Mouse (Mus musculus) heart, embryonic 16.5 days (tissue): ENCODE data around the gene Cep126. TPM values are rescaled to one million over a fixed set of nuclear protein-coding genes. Genes with fewer than 3 reads are reported as not detected.

Experiments used
- ATAC-seq: fragments of 200-750 bp; cut with Nextera tagmentation; replicated peaks from 2 replicates; pipeline ENCODE4 v1.8.0; 2017; ENCODE audit warnings: moderate number of reproducible peaks; ENCODE audit not compliant: insufficient read depth, low FRiP score; ENCODE audit errors: extremely low read depth
- H3K27ac ChIP-seq: fragments of 300-500 bp; sonication (generic); 2 replicates; pipeline ENCODE4 v1.5.1; 2014; ENCODE audit warnings: mild to moderate bottlenecking, low read length, control low read depth, moderate library complexity
- H3K27me3 ChIP-seq: fragments of 300-500 bp; sonication (generic); 2 replicates; pipeline ENCODE4 v1.6.1; 2014; ENCODE audit warnings: low read length, mixed read lengths; ENCODE audit not compliant: control insufficient read depth, insufficient read depth
- H3K36me3 ChIP-seq: fragments of 300-500 bp; sonication (generic); 2 replicates; pipeline ENCODE4 v1.6.1; 2014; ENCODE audit not compliant: control insufficient read depth, insufficient read depth
- H3K4me1 ChIP-seq: fragments of 300-500 bp; sonication (generic); 2 replicates; pipeline ENCODE4 v1.6.1; 2014; ENCODE audit warnings: low read length, mixed read lengths; ENCODE audit not compliant: control insufficient read depth, insufficient read depth
- H3K4me2 ChIP-seq: fragments of 300-500 bp; sonication (generic); 2 replicates; pipeline ENCODE4 v1.6.1; 2014; ENCODE audit warnings: low read depth, mild to moderate bottlenecking, control low read depth, low read length
- H3K4me3 ChIP-seq: fragments of 300-500 bp; sonication (generic); 2 replicates; pipeline ENCODE4 v1.5.1; 2014; ENCODE audit warnings: mild to moderate bottlenecking, control low read depth, low read length
- H3K9ac ChIP-seq: fragments of 300-500 bp; sonication (generic); 2 replicates; pipeline ENCODE4 v1.6.1; 2014; ENCODE audit warnings: low read length, control low read depth
- H3K9me3 ChIP-seq: fragments of 300-500 bp; sonication (generic); replicated peaks from 2 replicates; pipeline ENCODE4 v1.6.1; 2016; ENCODE audit warnings: low read length; ENCODE audit not compliant: control insufficient read depth
- WGBS: fragments of 180-500 bp; shearing (Covaris S2); extraction: QIAGEN DNeasy Blood & Tissue Kit; methylation state at CpG from one replicate; pipeline ENCODE4 v1.1.7; 2014; 5-methylcytosine and 5-hydroxymethylcytosine counted together
- polyA plus RNA-seq: library from polyadenylated mRNA; unstranded; fragments of >200 nt; fragmentation: Nextera tagmentation; extraction: Ambion mirVana; gene quantifications from 2 replicates; pipeline ENCODE4 v1.2.1, GENCODE M21; 2015

The Cep126 gene
- polyA plus RNA-seq, 1 experiment from 2014 or later: 1.9 TPM

DNA sequence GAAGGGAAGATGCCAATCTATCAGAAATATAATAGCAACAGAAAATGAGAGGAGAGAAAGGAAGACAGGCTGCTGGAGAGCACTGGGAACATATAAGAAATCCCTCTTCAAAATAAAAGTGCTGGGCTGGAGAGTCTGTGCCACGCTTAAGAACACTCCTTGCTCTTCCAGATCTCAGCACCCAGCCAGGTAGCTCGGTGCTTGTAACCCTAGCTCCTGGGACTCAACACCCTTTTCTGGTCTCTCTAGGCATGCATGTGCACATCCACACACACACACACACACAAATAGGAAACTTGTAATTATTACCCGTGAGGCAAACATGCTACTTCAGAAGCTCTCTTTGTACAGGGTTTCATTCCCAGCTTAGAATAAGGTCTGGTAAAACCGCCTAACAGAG is 99.0 kb downstream of the Cep126 start:
- no peaks in the 10 kb centered on the region for H3K36me3 ChIP-seq
- H3K4me3 ChIP-seq: no peak overlapping the region
- no peak for ATAC-seq
- no peak overlapping the region for H3K4me2 ChIP-seq
- no peaks in the 10 kb centered on the region for H3K27me3 ChIP-seq
- H3K4me1 ChIP-seq: peaks cover 4% of the 10 kb centered on the region; the same call in 1 of the 2 replicates
- H3K27ac ChIP-seq: no peak overlapping the region
- WGBS: 46% methylated on average over 4 of the region's 4 CpGs
- H3K9ac ChIP-seq: no peak overlapping the region
- H3K9me3 ChIP-seq: no peaks in the 10 kb centered on the region

DNA sequence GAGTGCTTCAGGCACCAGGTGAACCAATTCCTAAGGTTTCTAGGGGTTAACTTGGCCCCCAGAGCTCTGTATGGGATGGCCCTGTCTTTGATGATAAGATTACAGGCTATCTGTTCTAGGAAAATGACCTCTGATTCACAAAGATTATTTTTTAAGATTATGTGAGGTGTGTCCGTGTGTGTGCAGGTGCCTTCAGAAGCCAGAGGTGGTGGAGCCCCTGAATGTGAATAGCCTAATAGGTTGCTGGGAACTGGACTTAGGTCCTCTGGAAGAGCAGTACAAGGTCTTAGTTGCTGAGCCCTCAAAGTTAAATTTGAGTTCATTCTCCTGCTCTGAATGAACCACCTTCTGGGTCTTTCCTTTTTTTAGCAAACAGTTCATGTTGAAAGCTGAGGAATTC is 100.0 kb downstream of the Cep126 start:
- no peak overlapping the region for H3K4me2 ChIP-seq
- ATAC-seq: no peak
- H3K9ac ChIP-seq: no peak overlapping the region
- H3K36me3 ChIP-seq: no peaks in the 10 kb centered on the region
- H3K9me3 ChIP-seq: no peaks in the 10 kb centered on the region
- no peak overlapping the region for H3K4me3 ChIP-seq
- H3K4me1 ChIP-seq: peaks cover 4% of the 10 kb centered on the region; the same call in 1 of the 2 replicates
- H3K27ac ChIP-seq: no peak overlapping the region
- H3K27me3 ChIP-seq: no peaks in the 10 kb centered on the region
- 57% methylated on average over 1 of the region's 1 CpGs for WGBS

GRCm38 (mm10) chr9:8032847-8033246 is 101.2 kb downstream of the Cep126 start:
- H3K9ac ChIP-seq: no peak overlapping the region
- H3K27me3 ChIP-seq: no peaks in the 10 kb centered on the region
- no peaks in the 10 kb centered on the region for H3K9me3 ChIP-seq
- H3K36me3 ChIP-seq: no peaks in the 10 kb centered on the region
- H3K4me1 ChIP-seq: peaks cover 4% of the 10 kb centered on the region; the same call in 1 of the 2 replicates
- ATAC-seq: no peak
- H3K4me3 ChIP-seq: no peak overlapping the region
- no peak overlapping the region for H3K27ac ChIP-seq
- 73% methylated on average over 5 of the region's 5 CpGs for WGBS
- H3K4me2 ChIP-seq: no peak overlapping the region

Other genes starting within 250 kb of the Cep126 start
- gene Yap1, start 129.7 kb downstream of the Cep126 start, polyA plus RNA-seq: 21.6 and 21.8 TPM in 2 replicates
- gene Cfap300, start 91.5 kb downstream of the Cep126 start, polyA plus RNA-seq: 5.5 and 6.0 TPM in 2 replicates